Mouse (Mus musculus) MEL (cell line): ENCODE measurements around the gene Depdc1a.
A peak's percentile ranks its signal among the peaks of the same experiment; 100 is the strongest.

Source experiments
- CHD1 ChIP-seq: IDR thresholded peaks from 2 replicates; pipeline ENCODE4 v1.6.1; 2012; ENCODE audit warnings: low read depth, mild to moderate bottlenecking, inconsistent platforms, low read length, improper control_type of control experiment
- CTCF ChIP-seq, 3 experiments: IDR thresholded peaks in 2 of 3; conservative IDR thresholded peaks in 1 of 3; 2 replicates each; pipeline ENCODE4 v1.5.1; 2011 to 2012; ENCODE audit warnings: low read length in 3 of 3, low read depth in 2 of 3, mild to moderate bottlenecking in 2 of 3, improper control_type of control experiment in 1 of 3, inconsistent platforms in 1 of 3, mixed read lengths in 1 of 3, moderate library complexity in 1 of 3; ENCODE audit not compliant: control insufficient read depth in 1 of 3, insufficient read depth in 1 of 3, poor library complexity in 1 of 3, severe bottlenecking in 1 of 3
- E2F4 ChIP-seq: IDR thresholded peaks from 2 replicates; pipeline ENCODE4 v1.6.1; 2011; ENCODE audit warnings: low read depth, low read length, improper control_type of control experiment, borderline replicate concordance
- ELF1 ChIP-seq: IDR thresholded peaks from 2 replicates; pipeline ENCODE4 v1.6.1; 2014; ENCODE audit warnings: low read depth, mild to moderate bottlenecking, inconsistent platforms, low read length, improper control_type of control experiment, moderate library complexity
- EP300 ChIP-seq, 2 experiments: IDR thresholded peaks; 2 replicates each; pipeline ENCODE4 v1.6.1; 2011; ENCODE audit warnings: improper control_type of control experiment in 2 of 2, low read length in 2 of 2, low read depth in 1 of 2, mild to moderate bottlenecking in 1 of 2
- MEF2A ChIP-seq: IDR thresholded peaks from 2 replicates; pipeline ENCODE4 v1.6.1; 2014; ENCODE audit warnings: low read depth, mild to moderate bottlenecking, inconsistent platforms, low read length, improper control_type of control experiment; ENCODE audit not compliant: poor library complexity, insufficient replicate concordance, severe bottlenecking; ENCODE audit errors: extremely low read depth
- NELFE ChIP-seq: IDR thresholded peaks from 2 replicates; pipeline ENCODE4 v1.6.1; 2011; ENCODE audit warnings: low read depth, low read length, improper control_type of control experiment
- POLR2A ChIP-seq, 2 experiments: IDR thresholded peaks; 2 replicates each; pipeline ENCODE4 v1.6.1; 2011 to 2012; ENCODE audit warnings: low read length in 2 of 2, mild to moderate bottlenecking in 2 of 2, control low read depth in 1 of 2, improper control_type of control experiment in 1 of 2, low read depth in 1 of 2, moderate library complexity in 1 of 2; ENCODE audit not compliant: control insufficient read depth in 1 of 2, insufficient read depth in 1 of 2, poor library complexity in 1 of 2
- TAL1 ChIP-seq: IDR thresholded peaks from 2 replicates; pipeline ENCODE4 v1.6.1; 2012; ENCODE audit warnings: mild to moderate bottlenecking, inconsistent platforms, low read length, moderate library complexity, mixed read lengths
- USF1 ChIP-seq: IDR thresholded peaks from 2 replicates; pipeline ENCODE4 v1.6.1; 2014; ENCODE audit warnings: low read depth, mild to moderate bottlenecking, inconsistent platforms, low read length, improper control_type of control experiment, moderate library complexity
- ZC3H11A ChIP-seq: IDR thresholded peaks from 2 replicates; pipeline ENCODE4 v1.6.1; 2012; ENCODE audit warnings: low read depth, mild to moderate bottlenecking, inconsistent platforms, low read length, improper control_type of control experiment
- ZKSCAN1 ChIP-seq: IDR thresholded peaks from 2 replicates; pipeline ENCODE4 v1.6.1; 2012; ENCODE audit warnings: low read depth, mild to moderate bottlenecking, inconsistent platforms, low read length, improper control_type of control experiment, moderate library complexity

DNA sequence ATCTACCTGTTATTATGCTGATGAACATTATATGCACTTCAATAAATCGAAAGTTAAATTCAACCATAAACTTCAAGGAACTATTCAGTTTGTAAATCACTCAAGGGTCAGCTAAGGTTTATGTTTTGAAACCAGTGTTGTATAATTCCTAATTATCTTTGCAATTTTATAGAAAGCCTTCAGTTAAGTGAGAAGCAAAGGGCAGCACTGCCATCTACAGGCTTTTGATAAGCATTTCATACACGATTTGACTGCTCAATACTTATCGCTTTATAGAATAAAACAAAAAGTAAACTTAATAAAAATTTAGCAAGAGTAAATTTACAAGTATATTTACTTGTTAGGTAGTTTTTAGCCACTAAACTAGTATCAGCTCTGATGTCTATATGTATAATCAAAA lies 53.1 kb downstream of the Depdc1a start:
- TF ChIP-seq CTCF (IDR thresholded peaks at IDR 0.05 in 2 of 3, conservative IDR thresholded peaks at IDR 0.05 in 1 of 3; ENCODE audit: control insufficient read depth in 1 of 3, insufficient read depth in 1 of 3, low read depth in 2 of 3, low read length in 3 of 3, poor library complexity in 1 of 3, severe bottlenecking in 1 of 3) (peak in 1 of 3 experiments; percentile 57; a peak in 2 of 6 replicates), TAL1 (no peak), E2F4 (no peak), ZC3H11A (peak; percentile 54), EP300 (IDR thresholded peaks at IDR 0.05; ENCODE audit: low read depth in 1 of 2, low read length in 2 of 2) (no peak), USF1 (no peak), CHD1 (no peak), POLR2A (IDR thresholded peaks at IDR 0.05; ENCODE audit: control insufficient read depth in 1 of 2, insufficient read depth in 1 of 2, low read depth in 1 of 2, low read length in 2 of 2, poor library complexity in 1 of 2) (no peak), NELFE (no peak), MEF2A (no peak), ZKSCAN1 (no peak), ELF1 (no peak)
